Mouse (Mus musculus): ENCODE data around the gene Pappa. TPM values are rescaled to one million over a fixed set of nuclear protein-coding genes. Genes with fewer than 3 reads are reported as not detected.
A peak's percentile ranks its signal among the peaks of the same experiment; 100 is the strongest.

The Pappa gene
- polyA plus RNA-seq, 2 experiments: 1.7 TPM

GRCm38 (mm10) chr4:65350521-65350920, 226.5 kb downstream of the Pappa start:
- WGBS: 79% methylated on average over 7 of the region's 7 CpGs
- no peak for DNase-seq (ENCODE audit: low spot score)
- no peak for TF ChIP-seq POLR2A (IDR thresholded peaks at IDR 0.05; ENCODE audit: borderline replicate concordance, extremely low read depth, insufficient read depth, insufficient read length)

DNA sequence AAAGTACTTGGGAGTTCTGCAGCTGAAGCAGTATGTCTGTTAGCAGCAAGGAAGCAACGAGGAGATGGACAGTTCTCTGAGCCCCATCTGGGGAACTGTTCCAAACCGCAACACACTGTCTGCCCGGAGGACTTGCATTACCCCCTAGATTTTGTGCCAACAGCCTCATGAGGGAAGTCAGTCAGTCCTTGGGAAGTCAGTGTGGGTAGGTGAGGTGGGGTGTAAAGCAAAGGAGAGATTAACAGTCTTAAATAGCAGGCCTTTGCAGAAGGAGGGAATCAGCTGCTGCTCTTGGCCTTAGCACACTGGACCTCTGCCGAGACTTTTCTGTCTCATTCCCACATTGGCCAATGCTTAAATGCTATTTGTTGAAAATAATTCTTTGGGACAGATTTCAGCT, 230.6 kb downstream of the Pappa start:
- no peak overlapping the region for H3K4me3 ChIP-seq (replicated peaks; ENCODE audit: low read length)
- H3K4me2 ChIP-seq (replicated peaks; ENCODE audit: low read depth, low read length, severe bottlenecking): no peak overlapping the region
- TF ChIP-seq POLR2A (IDR thresholded peaks at IDR 0.05; ENCODE audit: borderline replicate concordance, extremely low read depth, insufficient read depth, insufficient read length): no peak
- no peaks in the 10 kb centered on the region for H3K4me1 ChIP-seq (ENCODE audit: control insufficient read depth, insufficient read depth, low read length)
- peaks cover 5% of the 10 kb centered on the region; the same call in 1 of the 2 replicates for H3K36me3 ChIP-seq (ENCODE audit: control insufficient read depth, insufficient read depth, low read length)
- no peak overlapping the region for H3K9ac ChIP-seq (ENCODE audit: low read depth, low read length, severe bottlenecking)
- no peak for ATAC-seq (ENCODE audit: low FRiP score, low read depth)
- no peak overlapping the region for H3K27ac ChIP-seq (replicated peaks; ENCODE audit: low read depth, low read length)
- no peaks in the 10 kb centered on the region for H3K27me3 ChIP-seq (ENCODE audit: control insufficient read depth, insufficient read depth, low read length)
- WGBS: 75% methylated on average over 4 of the region's 4 CpGs
- DNase-seq (ENCODE audit: low spot score): no peak
- H3K9me3 ChIP-seq (ENCODE audit: control insufficient read depth, low read length): no peaks in the 10 kb centered on the region

More at GRCm38 (mm10) chr4:65350521-65350920, 226.5 kb downstream of the Pappa start:
- Histone ChIP-seq H3K9me3 (ENCODE audit: control insufficient read depth, low read length) (no peaks in the 10 kb centered on the region), H3K27ac (replicated peaks; ENCODE audit: low read depth, low read length) (no peak overlapping the region), H3K4me2 (replicated peaks; ENCODE audit: low read depth, low read length, severe bottlenecking) (no peak overlapping the region), H3K4me3 (replicated peaks; ENCODE audit: low read length) (no peak overlapping the region), H3K9ac (ENCODE audit: low read depth, low read length, severe bottlenecking) (no peak overlapping the region), H3K36me3 (ENCODE audit: control insufficient read depth, insufficient read depth, low read length) (peaks cover 5% of the 10 kb centered on the region; the same call in 1 of the 2 replicates), H3K4me1 (ENCODE audit: control insufficient read depth, insufficient read depth, low read length) (no peaks in the 10 kb centered on the region), H3K27me3 (ENCODE audit: control insufficient read depth, insufficient read depth, low read length) (no peaks in the 10 kb centered on the region)
- ATAC-seq (ENCODE audit: low FRiP score, low read depth): no peak

- Histone ChIP-seq H3K27me3 (ENCODE audit: control insufficient read depth, insufficient read depth, low read length) (no peaks in the 10 kb centered on the region), H3K4me3 (replicated peaks; ENCODE audit: low read length) (no peak overlapping the region), H3K36me3 (ENCODE audit: control insufficient read depth, insufficient read depth, low read length) (no peaks in the 10 kb centered on the region), H3K9me3 (ENCODE audit: control insufficient read depth, low read length) (peaks cover 6% of the 10 kb centered on the region), H3K4me2 (replicated peaks; ENCODE audit: low read depth, low read length, severe bottlenecking) (no peak overlapping the region), H3K4me1 (ENCODE audit: control insufficient read depth, insufficient read depth, low read length) (peaks cover 3% of the 10 kb centered on the region; the same call in 1 of the 2 replicates), H3K27ac (replicated peaks; ENCODE audit: low read depth, low read length) (peak overlapping the region; percentile 28; the same call in 1 of the 2 replicates), H3K9ac (ENCODE audit: low read depth, low read length, severe bottlenecking) (no peak overlapping the region)
- TF ChIP-seq POLR2A (IDR thresholded peaks at IDR 0.05; ENCODE audit: borderline replicate concordance, extremely low read depth, insufficient read depth, insufficient read length): no peak
- DNase-seq (ENCODE audit: low spot score): peak; percentile 61
- ATAC-seq (ENCODE audit: low FRiP score, low read depth): peak; percentile 72
These were observed 243.2 kb downstream of the Pappa start for GRCm38 (mm10) chr4:65367135-65367534.

DNA sequence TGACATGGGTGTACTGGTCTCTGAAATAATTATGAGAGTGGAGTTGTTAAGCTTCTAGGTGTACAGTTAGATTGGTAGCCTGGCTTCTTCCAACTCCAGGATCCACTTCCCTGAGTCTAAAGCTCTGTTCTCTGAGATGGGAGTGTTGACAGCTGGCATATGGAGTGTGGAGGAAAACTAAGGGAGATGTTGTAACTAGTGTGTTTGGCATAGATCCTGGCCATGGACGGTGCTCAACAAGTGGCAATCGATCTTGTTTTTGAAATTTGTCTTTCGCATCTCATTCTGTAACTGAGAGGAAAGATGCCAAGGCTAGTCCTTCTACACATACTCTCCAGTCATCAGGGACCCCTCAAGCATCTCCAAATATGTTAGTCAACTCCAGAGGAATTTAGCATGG, 248.8 kb downstream of the Pappa start:
- no peaks in the 10 kb centered on the region for H3K36me3 ChIP-seq (ENCODE audit: control insufficient read depth, insufficient read depth, low read length)
- no peak overlapping the region for H3K4me2 ChIP-seq (replicated peaks; ENCODE audit: low read depth, low read length, severe bottlenecking)
- H3K27ac ChIP-seq (replicated peaks; ENCODE audit: low read depth, low read length): no peak overlapping the region
- ATAC-seq (ENCODE audit: low FRiP score, low read depth) (no peak), DNase-seq (ENCODE audit: low spot score) (no peak)
- no peak overlapping the region for H3K4me3 ChIP-seq (replicated peaks; ENCODE audit: low read length)
- peaks cover under 1% of the 10 kb centered on the region; the same call in 1 of the 2 replicates for H3K4me1 ChIP-seq (ENCODE audit: control insufficient read depth, insufficient read depth, low read length)
- peaks cover 6% of the 10 kb centered on the region for H3K9me3 ChIP-seq (ENCODE audit: control insufficient read depth, low read length)
- no peak overlapping the region for H3K9ac ChIP-seq (ENCODE audit: low read depth, low read length, severe bottlenecking)
- no peaks in the 10 kb centered on the region for H3K27me3 ChIP-seq (ENCODE audit: control insufficient read depth, insufficient read depth, low read length)
- WGBS: 88% methylated on average over 3 of the region's 3 CpGs
- TF ChIP-seq POLR2A (IDR thresholded peaks at IDR 0.05; ENCODE audit: borderline replicate concordance, extremely low read depth, insufficient read depth, insufficient read length): no peak

DNA sequence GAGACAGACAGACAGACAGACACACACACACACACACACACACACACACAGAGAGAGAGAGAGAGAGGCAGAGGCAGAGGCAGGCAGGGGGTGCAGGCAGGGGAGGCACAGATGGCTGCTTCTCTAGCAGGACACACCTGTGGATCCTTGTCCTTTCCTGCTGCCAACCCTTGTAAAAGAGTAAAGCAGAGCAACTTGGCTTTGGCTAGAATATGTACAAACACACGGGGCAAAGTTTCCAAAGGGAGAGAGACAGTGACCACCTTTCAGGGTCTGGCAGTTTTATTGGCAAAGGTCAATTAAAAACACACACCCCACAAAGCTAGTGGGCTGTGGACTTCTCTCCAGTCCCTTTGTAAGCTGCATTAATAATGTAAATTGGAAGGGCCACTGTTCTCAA, 249.9 kb downstream of the Pappa start:
- no peak for TF ChIP-seq POLR2A (IDR thresholded peaks at IDR 0.05; ENCODE audit: borderline replicate concordance, extremely low read depth, insufficient read depth, insufficient read length)
- 15% methylated on average over 1 of the region's 1 CpGs for WGBS

GRCm38 (mm10) chr4:65376571-65376970, 252.6 kb downstream of the Pappa start:
- WGBS: 87% methylated on average over 2 of the region's 2 CpGs
- no peak for DNase-seq (ENCODE audit: low spot score)
- H3K4me1 ChIP-seq (ENCODE audit: control insufficient read depth, insufficient read depth, low read length): no peaks in the 10 kb centered on the region
- no peak for TF ChIP-seq POLR2A (IDR thresholded peaks at IDR 0.05; ENCODE audit: borderline replicate concordance, extremely low read depth, insufficient read depth, insufficient read length)
- no peaks in the 10 kb centered on the region for H3K27me3 ChIP-seq (ENCODE audit: control insufficient read depth, insufficient read depth, low read length)
- no peak for ATAC-seq (ENCODE audit: low FRiP score, low read depth)
- no peak overlapping the region for H3K4me3 ChIP-seq (replicated peaks; ENCODE audit: low read length)
- no peak overlapping the region for H3K9ac ChIP-seq (ENCODE audit: low read depth, low read length, severe bottlenecking)
- H3K9me3 ChIP-seq (ENCODE audit: control insufficient read depth, low read length): no peaks in the 10 kb centered on the region
- H3K36me3 ChIP-seq (ENCODE audit: control insufficient read depth, insufficient read depth, low read length): no peaks in the 10 kb centered on the region
- no peak overlapping the region for H3K27ac ChIP-seq (replicated peaks; ENCODE audit: low read depth, low read length)
- no peak overlapping the region for H3K4me2 ChIP-seq (replicated peaks; ENCODE audit: low read depth, low read length, severe bottlenecking)

More for the DNA sequence above, 249.9 kb downstream of the Pappa start:
- H3K36me3 ChIP-seq (ENCODE audit: control insufficient read depth, insufficient read depth, low read length): no peaks in the 10 kb centered on the region
- H3K9ac ChIP-seq (ENCODE audit: low read depth, low read length, severe bottlenecking): no peak overlapping the region
- peaks cover 6% of the 10 kb centered on the region for H3K9me3 ChIP-seq (ENCODE audit: control insufficient read depth, low read length)
- no peaks in the 10 kb centered on the region for H3K4me1 ChIP-seq (ENCODE audit: control insufficient read depth, insufficient read depth, low read length)
- H3K27ac ChIP-seq (replicated peaks; ENCODE audit: low read depth, low read length): no peak overlapping the region
- DNase-seq (ENCODE audit: low spot score): no peak
- H3K4me2 ChIP-seq (replicated peaks; ENCODE audit: low read depth, low read length, severe bottlenecking): no peak overlapping the region
- no peaks in the 10 kb centered on the region for H3K27me3 ChIP-seq (ENCODE audit: control insufficient read depth, insufficient read depth, low read length)
- ATAC-seq (ENCODE audit: low FRiP score, low read depth): no peak
- H3K4me3 ChIP-seq (replicated peaks; ENCODE audit: low read length): no peak overlapping the region

All from limb, embryonic 14.5 days (tissue).